In genomic region chr12:65172021-65172951, GRCm38 (mm10) we compare ENCODE assay signal across 8 mouse cellular contexts. TPM values are rescaled to one million over a fixed set of nuclear protein-coding genes. Genes with fewer than 3 reads are reported as not detected.
A peak's percentile ranks its signal among the peaks of the same experiment; 100 is the strongest.
DNase-seq lines count a peak whose midpoint lies in the region; ATAC-seq and TF ChIP-seq lines count a peak whose summit lies in the region.

TSS of gene Mis18bp1 (minus strand) at chr12:65172604.

- intact Hi-C loops in heart, adult 2 months (cut with DNase I): loop anchor here (2.0 to 5.0 kb wide), 3 partner anchors 95 to 255 kb away; partner anchors contain the start of genes Gm527, Klhl28 and Togaram1

- H3K4me1 ChIP-seq in embryonic facial prominence, embryonic 14.5 days (ENCODE audit: control insufficient read depth, insufficient read depth, low read length): peaks cover 8% of the 10 kb centered on the region; the same call in 1 of the 2 replicates
- H3K4me1 ChIP-seq in heart, adult 2 months (ENCODE audit: control insufficient read depth, insufficient read depth, low read length): 0 out of 2 replicates have a peak, but pooled peaks cover 2% of the 10 kb centered on the region
- peaks cover 14% of the 10 kb centered on the region for H3K4me1 ChIP-seq in limb, embryonic 13.5 days
- peaks cover 7% of the 10 kb centered on the region for H3K4me1 ChIP-seq in midbrain, embryonic 16.5 days (ENCODE audit: control insufficient read depth, insufficient read depth, low read length)

- ATAC-seq in embryonic facial prominence, embryonic 14.5 days (ENCODE audit: low read depth): peak; percentile 100
- ATAC-seq in limb, embryonic 13.5 days (ENCODE audit: low FRiP score, low read depth): peak; percentile 99
- ATAC-seq in midbrain, embryonic 16.5 days: peak; percentile 100

- no peaks in the 10 kb centered on the region for H3K27me3 ChIP-seq in embryonic facial prominence, embryonic 14.5 days (replicated peaks; ENCODE audit: control insufficient read depth, insufficient read depth, low read length)
- no peaks in the 10 kb centered on the region for H3K27me3 ChIP-seq in heart, adult 2 months (ENCODE audit: control insufficient read depth, insufficient read depth, low read length)
- H3K27me3 ChIP-seq in limb, embryonic 13.5 days: no peaks in the 10 kb centered on the region
- no peaks in the 10 kb centered on the region for H3K27me3 ChIP-seq in midbrain, embryonic 16.5 days (ENCODE audit: control insufficient read depth, insufficient read depth, low read depth, low read length)

- TF ChIP-seq POLR2A in heart, adult 2 months (IDR thresholded peaks at IDR 0.05; ENCODE audit: insufficient read depth, low read depth, low read length): peak; percentile 40; the same call in 1 of the 2 replicates

- H3K36me3 ChIP-seq in embryonic facial prominence, embryonic 14.5 days (ENCODE audit: control insufficient read depth, insufficient read depth, low read length): no peaks in the 10 kb centered on the region
- H3K36me3 ChIP-seq in heart, adult 2 months (ENCODE audit: control insufficient read depth, insufficient read depth, low read length): no peaks in the 10 kb centered on the region
- no peaks in the 10 kb centered on the region for H3K36me3 ChIP-seq in limb, embryonic 13.5 days
- no peaks in the 10 kb centered on the region for H3K36me3 ChIP-seq in midbrain, embryonic 16.5 days (ENCODE audit: control insufficient read depth, insufficient read depth, low read length)

- peak within 1 kb of the TSS; percentile 93 for H3K27ac ChIP-seq in embryonic facial prominence, embryonic 14.5 days (replicated peaks; ENCODE audit: low read depth, low read length)
- peak within 1 kb of the TSS; percentile 94 for H3K27ac ChIP-seq in heart, adult 2 months
- H3K27ac ChIP-seq in limb, embryonic 13.5 days: peak within 1 kb of the TSS; percentile 94
- peak within 1 kb of the TSS; percentile 95 for H3K27ac ChIP-seq in midbrain, embryonic 16.5 days (ENCODE audit: low read length)

- H3K9ac ChIP-seq in embryonic facial prominence, embryonic 14.5 days (ENCODE audit: low read depth, low read length): peak within 1 kb of the TSS; percentile 79
- peak within 1 kb of the TSS; percentile 80 for H3K9ac ChIP-seq in heart, adult 2 months (ENCODE audit: low read depth, low read length)
- H3K9ac ChIP-seq in limb, embryonic 13.5 days: peak within 1 kb of the TSS; percentile 81
- peak within 1 kb of the TSS; percentile 76 for H3K9ac ChIP-seq in midbrain, embryonic 16.5 days (ENCODE audit: low read depth, low read length)

- H3K4me3 ChIP-seq in embryonic facial prominence, embryonic 14.5 days (ENCODE audit: low read depth, low read length): peak within 1 kb of the TSS; percentile 89
- peak within 1 kb of the TSS; percentile 57 for H3K4me3 ChIP-seq in heart, adult 2 months
- peak within 1 kb of the TSS; percentile 82 for H3K4me3 ChIP-seq in limb, embryonic 13.5 days
- H3K4me3 ChIP-seq in midbrain, embryonic 16.5 days (ENCODE audit: low read depth, low read length): peak within 1 kb of the TSS; percentile 75

- no peak for TF ChIP-seq CTCF in heart, adult 2 months (IDR thresholded peaks at IDR 0.05)

- peak; percentile 95 for DNase-seq in 3T3-L1 (ENCODE audit: low read depth, low spot score)
- DNase-seq in adrenal gland, postnatal 4 days (ENCODE audit: low spot score in 2 of 2): peak; percentile 90 to 92
- peak; percentile 99 for DNase-seq in embryonic facial prominence, embryonic 14.5 days (ENCODE audit: low spot score)
- peak; percentile 97 for DNase-seq in heart, adult 2 months
- peak; percentile 94 for DNase-seq in kidney, adult 8-10 months
- DNase-seq in spleen, postnatal 10 days (ENCODE audit: low spot score in 2 of 2): peak; percentile 92 to 97

- WGBS in embryonic facial prominence, embryonic 14.5 days: under 1% methylated on average over 61 of the region's 70 CpGs
- WGBS in heart, adult 2 months: under 1% methylated on average over 70 of the region's 70 CpGs
- 0% methylated on average over 70 of the region's 70 CpGs for WGBS in limb, embryonic 13.5 days
- under 1% methylated on average over 70 of the region's 70 CpGs for WGBS in midbrain, embryonic 16.5 days

- H3K9me3 ChIP-seq in embryonic facial prominence, embryonic 14.5 days (ENCODE audit: control insufficient read depth, low read length): peaks cover 5% of the 10 kb centered on the region; the same call in 1 of the 2 replicates
- H3K9me3 ChIP-seq in limb, embryonic 13.5 days: 0 out of 2 replicates have a peak, but pooled peaks cover 3% of the 10 kb centered on the region
- no peaks in the 10 kb centered on the region for H3K9me3 ChIP-seq in midbrain, embryonic 16.5 days (replicated peaks; ENCODE audit: control insufficient read depth, low read length, poor library complexity, severe bottlenecking)

- 0 out of 2 replicates have a peak, but pooled peaks have one; percentile 15 for TF ChIP-seq EP300 in heart, adult 2 months (IDR thresholded peaks at IDR 0.05; ENCODE audit: insufficient read depth, low read depth, low read length)

- no peaks in the 10 kb centered on the region for H3K79me2 ChIP-seq in heart, adult 2 months (replicated peaks; ENCODE audit: control insufficient read depth, insufficient read depth, low read length)

- H3K4me2 ChIP-seq in embryonic facial prominence, embryonic 14.5 days (ENCODE audit: low read depth, low read length): peak within 1 kb of the TSS; percentile 57
- peak within 1 kb of the TSS; percentile 69 for H3K4me2 ChIP-seq in limb, embryonic 13.5 days (replicated peaks)
- peak within 1 kb of the TSS; percentile 87 for H3K4me2 ChIP-seq in midbrain, embryonic 16.5 days (ENCODE audit: low read length)

RNA-seq across cellular contexts. Expression of gene Mis18bp1, which starts in this region (rescaled TPM):
- total RNA-seq in adrenal gland, postnatal 4 days (2021): 10 to 100 TPM; 11.7 to 13.2 TPM
- 38.0 and 47.4 TPM in 2 replicates for polyA plus RNA-seq in embryonic facial prominence, embryonic 14.5 days (2014; fragmentation: Nextera tagmentation; extraction: Ambion mirVana)
- 1 to 10 TPM in 1 of 2 experiments, under 1 TPM in 1; 0.23 to 1.1 TPM for total RNA-seq in heart, adult 2 months (2021)
- polyA plus RNA-seq in heart, adult 2 months (2012; rRNA removed): 0.02 and 0.09 TPM in 2 replicates
- 69.1 and 71.1 TPM in 2 replicates for polyA plus RNA-seq in limb, embryonic 13.5 days (2015; fragmentation: Nextera tagmentation; extraction: Ambion mirVana)
- 5.5 and 8.8 TPM in 2 replicates for polyA plus RNA-seq in midbrain, embryonic 16.5 days (2015; fragmentation: Nextera tagmentation; extraction: Ambion mirVana)

Comparison
In these comparisons a context has a peak if more than half of its experiments do, and no peak if none do; other contexts are left out.
1. Peak in every context shown above with its lines: DNase-seq, ATAC-seq, H3K4me3 ChIP-seq and H3K27ac ChIP-seq.
2. RNA of gene Mis18bp1 (total RNA-seq): 11.7 to 13.2 TPM in adrenal gland, postnatal 4 days; 0.23 to 1.1 TPM in heart, adult 2 months; every median in the first group is over 4 times any median in the second.